Mouse (Mus musculus) natural killer cell, adult 2 months (primary cell): ENCODE measurements around the gene Tnni3k.

Source experiments
- DNase-seq, 2 experiments: peaks; one replicate each; pipeline ENCODE4 v3.0.0; 2022; ENCODE audit warnings: low spot score in 2 of 2

Tnni3k gene

DNA sequence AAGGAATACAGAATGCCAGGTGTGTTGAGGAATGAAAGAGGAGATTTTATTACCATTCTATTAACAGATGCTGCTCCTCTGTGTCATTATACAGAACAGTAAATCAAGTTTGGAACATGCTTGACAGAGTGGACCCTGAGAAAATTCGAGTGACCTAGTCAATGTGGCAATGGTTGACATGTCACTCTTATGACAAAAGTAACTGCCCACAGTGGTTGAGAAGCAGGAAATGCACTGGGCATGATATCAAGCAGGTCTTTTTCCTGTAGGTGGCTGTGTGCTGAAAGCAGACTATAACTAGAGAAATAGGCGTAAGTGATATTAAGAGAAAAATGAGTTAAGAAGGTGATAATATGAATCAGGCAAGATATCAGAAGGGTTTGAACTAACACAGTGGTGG is 105.7 kb downstream of the Tnni3k start:
- no peak for DNase-seq

DNA sequence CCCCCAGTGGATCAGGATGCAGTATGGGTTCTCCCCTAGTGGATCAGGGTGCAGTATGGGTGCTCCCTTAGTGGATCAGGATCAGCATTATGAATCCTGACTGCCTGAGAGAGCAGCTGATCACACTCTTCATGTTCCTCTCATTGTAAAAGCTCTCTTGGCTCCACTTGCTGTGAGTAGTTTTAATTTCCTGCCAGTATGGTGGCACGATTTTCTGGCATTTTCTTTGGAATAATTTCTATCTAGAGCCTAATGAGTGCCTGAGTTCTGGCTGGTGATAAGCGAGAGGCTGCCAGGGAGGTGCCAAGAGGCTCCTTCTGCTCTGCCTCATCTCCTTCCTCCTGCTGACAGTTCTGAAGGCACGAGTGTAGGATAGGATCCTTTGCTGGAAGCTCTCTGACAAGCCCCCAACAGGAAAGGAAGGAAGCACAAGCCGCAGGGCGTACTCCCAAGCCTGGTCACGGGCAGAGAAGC is 109.5 kb downstream of the Tnni3k start:
- DNase-seq, result no peak

DNA sequence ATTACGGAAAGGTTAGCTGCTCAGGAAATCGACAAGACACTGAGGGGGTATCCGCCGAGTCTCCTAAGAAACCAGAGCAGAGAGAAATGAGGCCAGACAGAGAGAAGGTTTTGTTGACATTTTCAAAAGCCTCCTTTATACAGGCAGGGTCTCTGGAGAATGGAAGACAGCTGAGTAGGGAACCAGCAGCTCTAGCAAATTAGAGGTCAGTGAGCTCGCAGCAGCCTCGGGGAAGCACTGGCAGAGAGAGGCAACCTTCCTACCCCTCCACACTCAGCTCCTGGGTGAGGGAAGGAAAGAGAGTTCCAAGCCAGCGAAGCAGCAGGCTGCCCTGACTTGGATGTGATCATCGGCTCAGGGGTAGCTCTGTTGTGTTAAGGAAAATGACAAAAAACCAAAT is 127.5 kb downstream of the Tnni3k start:
- DNase-seq, result no peak

DNA sequence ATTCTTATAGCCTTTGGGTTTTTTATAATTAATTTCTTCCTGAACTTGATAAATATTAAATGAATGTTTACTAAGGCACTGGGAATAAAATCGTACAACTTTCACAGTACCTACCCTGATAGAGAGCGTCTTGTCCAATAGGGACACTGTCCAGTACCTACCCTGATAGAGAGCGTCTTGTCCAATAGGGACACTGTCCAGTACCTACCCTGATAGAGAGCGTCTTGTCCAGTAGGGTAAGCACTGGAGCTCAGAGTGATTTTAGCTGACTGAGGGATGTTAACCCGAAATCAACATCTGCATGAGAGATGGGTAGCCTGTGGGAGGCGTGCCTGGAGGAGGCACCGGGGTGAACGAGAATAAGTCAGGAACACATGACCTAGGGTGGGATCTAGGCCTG is 130.3 kb downstream of the Tnni3k start:
- DNase-seq, result no peak

DNA sequence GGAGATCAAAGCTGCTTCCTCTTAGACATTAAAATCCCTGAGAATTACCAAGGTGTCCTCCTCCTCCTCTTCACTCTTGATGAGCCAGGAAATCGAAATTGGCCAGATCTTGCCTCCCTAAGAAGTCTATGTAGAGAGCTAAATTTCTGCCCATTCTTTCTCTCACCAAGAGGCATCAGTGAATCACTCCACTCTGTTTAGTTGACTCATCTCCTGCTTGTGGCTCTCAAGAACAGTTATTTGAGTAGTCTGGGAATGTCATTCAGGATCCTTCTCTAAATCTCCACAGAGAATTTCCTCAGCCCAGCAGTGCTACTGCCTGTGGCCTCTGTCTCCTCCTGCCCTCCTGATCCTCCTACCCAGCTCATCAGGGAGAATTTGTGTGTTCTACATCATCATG is 139.6 kb downstream of the Tnni3k start:
- no peak for DNase-seq

DNA sequence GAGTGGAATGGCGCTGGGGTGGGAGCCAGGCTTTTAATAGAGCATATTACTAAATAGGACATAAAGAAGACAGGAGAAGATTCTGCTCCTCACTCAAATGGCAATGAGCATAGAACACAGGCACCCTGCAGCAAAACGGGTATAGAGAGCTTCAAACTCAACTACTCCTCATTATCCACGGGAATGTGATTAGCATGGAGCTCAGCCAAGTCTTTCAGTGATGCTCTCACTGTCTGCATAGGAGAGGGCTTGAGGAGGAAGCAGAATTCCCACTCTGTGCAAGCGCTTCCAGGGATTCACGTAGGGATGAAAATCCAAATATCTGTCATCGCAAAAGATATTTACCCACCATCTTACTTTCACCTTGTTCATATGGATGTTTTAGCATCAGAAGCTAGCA is 141.6 kb downstream of the Tnni3k start:
- DNase-seq, result no peak

DNA sequence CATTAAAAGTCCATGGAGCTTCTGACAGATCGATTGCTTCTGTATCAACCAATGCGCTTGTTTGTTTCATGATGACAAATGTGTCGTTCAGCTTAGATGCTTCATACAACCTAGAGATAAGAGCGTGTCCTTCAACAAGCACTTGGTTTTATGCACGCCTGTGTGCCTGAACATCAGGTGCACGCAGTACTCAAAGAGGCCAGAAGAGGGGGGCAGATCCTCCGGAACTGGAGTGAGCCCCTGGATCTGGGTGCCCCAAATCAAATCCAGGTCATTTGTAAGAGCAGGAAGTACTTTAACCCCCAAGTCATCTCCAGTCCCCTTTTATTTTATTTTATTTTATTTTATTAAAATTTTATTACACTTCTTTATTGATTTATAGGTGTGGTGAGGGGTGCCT is 158.5 kb downstream of the Tnni3k start:
- no peak for DNase-seq

DNA sequence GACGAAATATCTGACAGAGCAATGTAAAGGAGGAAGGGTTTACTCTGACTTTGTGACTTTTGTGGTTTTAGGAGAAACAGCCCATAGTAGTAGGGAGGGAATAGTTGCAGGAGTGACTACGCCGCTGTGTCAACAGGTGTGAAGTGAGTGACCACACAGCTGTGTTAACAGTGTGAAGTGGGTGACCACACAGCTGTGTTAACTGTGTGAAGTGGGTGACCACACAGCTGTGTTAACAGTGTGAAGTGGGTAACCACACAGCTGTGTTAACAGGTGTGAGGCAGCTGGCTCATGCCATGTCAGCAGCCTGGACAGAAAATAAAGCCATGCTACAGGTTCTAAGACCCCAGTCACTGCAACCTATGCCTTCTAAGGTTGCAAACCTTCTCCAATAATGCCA is 162.0 kb downstream of the Tnni3k start:
- DNase-seq, result no peak

DNA sequence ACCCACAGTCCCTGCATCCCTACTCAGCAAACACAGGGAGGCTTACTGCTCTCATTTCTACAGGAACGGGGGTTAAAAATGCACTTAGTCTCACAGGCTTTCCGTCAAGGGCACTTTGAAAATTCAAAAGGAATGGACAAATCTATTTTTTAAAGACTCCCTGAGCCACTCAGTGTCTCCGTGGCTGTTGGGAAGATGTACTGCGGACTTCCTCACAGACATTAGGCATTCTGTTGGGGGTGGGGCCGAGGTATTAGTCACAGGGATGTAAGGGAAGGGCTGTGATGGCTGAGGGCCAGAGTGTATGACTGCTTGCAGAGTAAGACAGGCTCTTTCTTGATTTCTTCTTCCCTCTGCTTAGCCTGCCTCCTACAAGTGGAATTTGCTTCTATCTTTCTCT is 169.8 kb downstream of the Tnni3k start:
- no peak for DNase-seq

DNA sequence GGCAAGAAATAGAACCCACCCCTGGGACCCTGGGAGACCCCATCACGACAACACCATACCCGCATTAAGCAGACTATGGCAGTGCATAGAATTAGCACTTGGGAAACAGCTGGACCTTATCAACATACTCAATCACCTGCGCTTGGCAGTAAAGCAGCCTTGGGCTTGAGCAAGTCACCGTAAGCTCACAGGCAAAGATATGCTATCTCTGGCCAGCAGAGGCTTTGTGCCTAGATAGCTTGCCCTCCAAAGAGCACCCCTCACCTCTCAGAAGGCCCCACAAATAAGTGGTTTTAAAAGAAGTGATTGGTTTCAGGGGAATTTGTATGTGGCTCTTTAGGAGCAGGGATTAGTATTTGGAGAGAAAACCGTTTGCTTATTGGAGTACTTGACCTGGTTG is 170.2 kb downstream of the Tnni3k start:
- no peak for DNase-seq

DNA sequence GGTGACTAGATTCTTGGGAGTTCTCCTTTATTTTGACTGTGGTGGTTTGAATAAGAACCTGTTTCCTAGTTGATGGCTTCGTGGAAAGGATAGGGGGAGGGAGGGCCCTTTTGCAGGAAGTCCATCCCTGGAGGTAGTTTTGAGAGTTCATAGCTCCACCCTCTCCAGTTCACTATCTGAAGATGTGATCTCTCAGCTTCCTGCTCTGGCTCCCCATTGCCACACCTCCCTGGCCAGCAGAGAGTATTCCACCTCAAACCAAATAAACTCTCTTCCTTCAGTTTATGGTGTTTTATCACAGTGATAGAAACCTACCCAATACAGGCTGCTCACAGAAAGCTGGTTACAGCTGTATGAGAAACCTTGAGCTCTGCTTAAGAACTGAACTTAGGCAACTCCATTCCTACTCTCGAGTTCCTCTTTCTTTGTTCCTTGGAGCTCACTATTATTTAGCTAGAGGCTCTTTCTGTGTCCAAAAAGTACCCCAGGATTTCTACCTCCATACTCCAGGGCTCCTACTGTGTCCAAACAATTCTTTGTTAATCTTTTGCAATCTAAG is 173.7 kb downstream of the Tnni3k start:
- no peak for DNase-seq

DNA sequence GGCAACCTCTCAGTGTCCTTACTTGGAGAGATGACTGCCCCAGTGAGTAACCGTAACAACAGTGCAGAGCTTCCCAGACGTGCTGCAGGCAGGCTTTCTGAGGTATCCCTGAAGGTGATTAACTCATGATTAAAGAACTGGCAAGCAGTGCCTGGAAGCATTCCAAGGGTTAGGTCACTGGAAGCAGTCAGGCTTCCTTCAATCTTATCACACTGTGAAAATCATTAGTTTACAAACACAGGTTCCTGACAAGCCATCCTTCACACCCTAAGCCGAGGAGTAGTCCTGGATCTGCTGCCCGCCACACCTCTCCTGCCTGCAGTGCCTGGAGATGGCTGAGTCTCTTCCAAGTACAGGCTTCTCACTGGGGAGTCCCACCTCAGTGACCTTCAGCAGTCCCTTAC is 174.7 kb downstream of the Tnni3k start:
- no peak for DNase-seq

DNA sequence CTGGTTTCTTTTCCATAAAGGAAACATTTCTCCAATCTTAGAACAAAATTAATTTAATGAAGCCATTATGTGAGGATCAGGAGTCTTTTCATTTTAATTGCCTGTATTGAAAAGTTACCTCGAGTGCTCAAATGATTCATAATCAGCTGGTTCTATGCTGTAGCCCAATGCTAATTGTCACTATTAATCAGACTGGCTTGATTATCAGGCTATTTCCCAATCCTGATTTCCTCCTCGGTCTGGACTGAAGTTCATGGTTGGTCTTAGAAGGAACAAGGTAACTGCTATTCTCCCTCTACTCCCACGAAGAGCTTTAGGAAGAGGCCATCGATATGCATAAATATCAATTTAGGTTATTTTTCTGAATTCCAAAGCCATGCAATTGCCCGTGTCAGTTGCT is 175.1 kb downstream of the Tnni3k start:
- no peak for DNase-seq

DNA sequence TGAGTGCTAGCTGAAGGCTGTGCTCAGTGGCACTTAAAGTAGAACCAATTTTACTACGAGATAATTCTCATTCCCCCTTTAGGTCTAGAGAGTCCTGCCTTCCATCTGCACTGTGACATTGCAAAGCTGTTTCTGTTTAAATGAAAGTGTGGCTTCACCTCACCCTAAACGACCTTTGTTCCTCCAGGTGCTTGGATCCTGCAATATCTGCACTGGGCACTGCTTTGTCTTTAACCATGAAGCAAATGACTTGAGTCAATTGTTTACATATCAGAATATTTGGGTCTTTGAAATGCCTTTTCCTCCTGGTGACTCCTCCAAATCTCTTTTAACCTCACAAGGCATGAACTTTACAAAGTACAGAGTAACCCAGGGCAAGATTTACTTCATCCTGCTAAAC is 175.7 kb downstream of the Tnni3k start:
- no peak for DNase-seq

DNA sequence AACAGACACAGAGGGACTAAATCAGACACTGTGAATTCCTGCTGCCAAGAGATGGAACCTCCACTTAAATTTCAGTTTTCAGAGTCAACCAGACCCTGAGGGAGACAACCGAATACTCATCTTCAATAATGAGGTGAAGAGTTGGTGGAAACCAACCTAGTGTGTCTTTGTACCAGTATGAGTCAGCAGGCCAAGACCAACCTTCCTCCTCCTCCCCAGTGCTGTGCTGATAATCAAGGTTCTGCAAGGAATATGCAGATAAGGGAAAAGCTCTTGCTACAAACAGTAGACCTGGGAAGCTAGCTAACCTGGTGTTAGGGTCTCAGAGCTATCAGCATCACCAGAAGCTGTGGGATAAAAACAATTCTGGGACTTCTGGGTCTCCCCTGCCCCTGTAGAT is 176.1 kb downstream of the Tnni3k start:
- DNase-seq, result no peak

DNA sequence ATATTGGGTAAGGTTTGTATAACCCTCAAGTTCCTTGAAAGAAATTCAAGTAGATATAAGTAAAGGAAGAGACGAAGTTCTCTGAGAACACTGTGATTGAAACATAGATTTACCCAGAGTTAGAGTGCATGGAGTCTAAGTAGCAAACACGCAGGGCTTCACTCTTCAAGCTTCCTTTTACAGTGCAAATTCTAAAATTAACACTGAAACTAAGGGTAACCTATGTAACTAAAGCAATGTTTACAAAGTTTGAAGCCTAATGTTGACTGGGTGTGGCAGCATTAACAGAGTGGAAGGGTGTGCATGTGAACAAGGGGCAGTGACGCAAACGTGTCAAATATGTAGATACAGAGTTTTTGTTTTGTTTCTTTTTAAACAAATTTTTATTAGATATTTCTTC is 186.4 kb downstream of the Tnni3k start:
- DNase-seq, result no peak

DNA sequence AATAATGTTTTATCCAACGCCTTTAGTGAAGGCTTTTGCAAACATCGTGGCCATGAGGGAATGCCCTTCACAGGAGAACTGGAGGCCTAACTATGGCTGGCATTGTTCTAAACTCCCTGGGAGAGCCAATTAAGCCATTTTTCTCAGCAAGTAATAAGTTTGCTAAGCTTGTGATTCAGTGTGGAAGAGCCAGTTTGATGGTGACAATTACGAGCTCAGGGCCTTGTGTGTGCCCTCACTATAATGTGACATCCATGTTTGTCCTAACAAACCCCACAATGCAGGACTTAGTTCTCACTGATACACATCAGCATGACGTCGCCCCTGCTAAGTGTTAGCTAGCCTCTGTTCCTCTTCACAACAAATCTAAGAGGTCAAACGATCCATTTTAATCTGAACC is 193.3 kb downstream of the Tnni3k start:
- no peak for DNase-seq

DNA sequence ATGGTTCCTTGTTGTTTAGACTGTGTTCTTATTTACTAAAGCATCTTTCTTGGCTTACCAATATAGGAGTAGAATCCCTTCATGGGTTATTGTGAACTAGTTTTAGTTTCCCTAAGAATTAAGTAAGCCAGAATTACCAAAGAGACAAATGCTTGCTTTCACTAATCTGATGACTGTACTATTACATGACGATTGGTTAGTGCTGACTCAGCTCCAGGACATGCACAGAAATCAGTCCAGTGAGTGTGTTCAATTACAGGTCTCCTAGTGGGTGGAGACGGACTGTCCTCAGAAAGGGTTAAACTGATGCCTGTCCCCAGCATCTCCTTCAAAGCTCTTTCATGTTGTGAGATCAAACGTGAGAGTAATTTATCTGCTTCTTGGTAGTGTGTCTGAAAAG is 195.5 kb downstream of the Tnni3k start:
- DNase-seq, result no peak

DNA sequence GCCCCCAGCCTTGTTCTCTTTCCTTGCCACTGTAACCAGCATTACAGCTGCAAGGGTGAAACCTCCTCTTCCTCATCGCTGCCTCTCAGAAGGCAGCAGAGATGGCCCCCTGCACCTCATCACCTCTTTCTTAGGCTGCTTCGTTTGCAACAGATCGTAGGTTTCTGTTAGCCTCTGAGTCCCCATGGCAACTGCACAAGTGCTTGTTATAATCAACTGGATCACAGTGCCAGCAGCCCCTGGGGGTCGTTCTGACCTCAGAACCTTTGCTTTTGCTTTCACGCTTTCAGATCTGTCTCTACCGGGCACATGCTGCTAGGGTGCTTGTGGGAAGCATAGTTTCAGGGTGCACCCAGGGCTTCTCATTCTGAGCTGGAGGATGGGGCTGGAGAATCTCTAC is 201.9 kb downstream of the Tnni3k start:
- no peak for DNase-seq

DNA sequence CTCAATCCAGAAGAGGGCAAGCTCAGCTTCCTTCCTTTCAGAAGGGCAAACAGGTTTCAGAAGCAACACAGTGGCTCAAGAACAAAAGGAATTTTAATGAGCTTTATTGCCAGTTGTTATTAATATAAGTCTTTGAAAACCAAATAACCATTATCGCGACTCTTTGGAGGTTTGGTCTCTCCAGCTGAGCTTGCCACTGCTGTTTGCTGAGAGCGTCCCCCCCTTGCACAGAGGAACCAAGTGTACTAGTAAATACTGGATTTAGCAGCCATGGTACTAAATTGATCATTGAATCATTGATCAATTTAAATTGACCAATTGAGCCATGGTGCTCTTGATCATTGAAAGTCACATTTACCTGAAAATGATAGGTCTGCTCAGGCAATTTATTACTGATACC is 202.9 kb downstream of the Tnni3k start:
- no peak for DNase-seq

DNA sequence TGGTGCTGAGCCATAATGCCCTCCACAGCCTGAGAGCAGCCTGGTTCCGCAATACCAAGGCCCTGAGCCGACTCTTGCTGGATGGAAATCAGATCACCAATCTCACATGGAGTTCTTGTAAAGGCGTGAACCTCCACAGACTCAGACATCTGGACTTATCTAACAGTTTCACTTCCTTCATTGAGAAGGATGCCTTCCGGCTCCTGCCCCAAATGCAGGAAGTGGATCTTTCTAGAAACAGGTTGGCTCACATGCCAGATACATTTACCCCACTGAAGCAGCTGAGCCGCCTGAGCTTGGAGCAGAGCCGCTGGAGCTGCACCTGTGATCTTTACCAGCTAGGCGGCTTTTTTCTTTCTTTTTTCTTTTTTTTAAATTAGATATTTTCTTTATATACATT is 213.0 kb downstream of the Tnni3k start:
- no peak for DNase-seq

DNA sequence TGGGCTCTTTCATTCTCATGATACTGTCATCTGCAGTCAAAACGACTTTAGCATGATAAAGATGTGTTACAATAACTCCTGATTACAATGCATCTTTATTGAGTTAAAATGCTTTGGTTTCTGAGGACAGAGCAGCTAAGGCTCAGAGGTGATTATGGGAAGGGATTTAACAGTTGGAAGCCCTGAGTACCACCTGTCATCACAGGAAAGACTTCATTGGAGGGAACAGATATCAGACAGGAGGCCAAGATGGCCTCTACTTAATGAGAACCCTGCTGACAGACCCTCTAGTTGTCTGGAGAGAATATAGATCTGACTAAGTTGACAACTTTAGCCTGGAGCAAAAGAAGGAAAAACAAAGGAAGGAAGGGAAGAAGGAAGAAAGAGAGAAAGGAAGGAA is 214.1 kb downstream of the Tnni3k start:
- DNase-seq, result no peak

DNA sequence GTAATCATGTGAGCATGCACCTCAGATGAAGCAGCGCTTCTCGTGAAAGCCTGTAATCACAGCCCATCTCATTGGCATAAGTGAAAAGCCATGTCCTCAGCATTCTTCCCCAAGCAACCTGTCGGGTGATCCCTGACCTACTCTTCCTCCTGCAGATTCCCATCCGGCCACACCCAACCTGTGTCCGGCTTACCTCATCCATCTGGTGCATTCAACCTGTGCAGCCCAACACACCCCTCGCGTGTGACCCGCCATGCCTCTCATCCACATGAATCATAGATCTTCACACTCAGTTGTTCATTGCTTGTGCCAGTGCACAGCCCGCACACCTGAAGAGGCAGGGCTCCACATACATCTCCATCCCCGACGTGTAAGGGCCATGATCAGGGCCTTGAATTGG is 217.3 kb downstream of the Tnni3k start:
- no peak for DNase-seq

DNA sequence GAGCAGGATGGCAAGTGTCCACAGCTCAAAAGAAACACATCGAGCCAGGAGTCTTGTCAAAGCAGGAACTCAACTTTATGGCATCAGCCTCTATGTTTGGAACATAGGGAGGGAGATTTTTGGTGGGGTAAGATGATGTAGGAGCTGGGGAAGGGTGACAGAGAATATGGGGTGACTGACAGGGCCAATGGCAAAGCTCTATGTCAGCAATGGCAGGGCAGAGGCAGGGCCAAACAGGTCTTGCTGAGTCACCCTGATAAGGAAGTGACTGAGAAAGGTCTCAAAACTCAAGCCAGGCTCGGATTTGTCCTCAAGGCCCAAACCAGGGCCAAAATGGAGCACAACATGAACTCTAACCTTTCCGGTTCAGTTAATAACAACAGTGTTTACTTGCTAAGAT is 219.1 kb downstream of the Tnni3k start:
- no peak for DNase-seq

DNA sequence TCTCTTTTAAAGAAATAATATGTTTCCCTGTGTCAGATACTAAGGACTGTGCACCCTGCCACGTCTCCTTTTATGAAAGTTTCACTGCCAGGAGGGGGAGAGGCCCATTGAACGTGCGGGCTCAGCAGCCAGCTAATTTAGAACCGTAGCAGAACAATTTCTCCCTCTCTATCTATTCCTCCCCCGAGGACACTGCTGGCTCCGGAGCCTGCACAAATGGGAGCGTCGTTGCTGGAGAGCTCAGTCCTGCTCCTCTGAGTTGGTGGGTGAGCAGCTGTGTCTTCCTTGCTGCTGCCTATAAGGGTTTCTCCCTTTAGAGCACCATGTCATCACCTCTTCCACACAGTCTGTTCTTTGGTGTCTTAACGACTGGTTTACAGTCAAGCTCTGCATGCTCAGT is 220.8 kb downstream of the Tnni3k start:
- no peak for DNase-seq
